Comparison of ENCODE assay signal across 10 mouse cellular contexts in genomic region chr5:148495173-148495572, GRCm38 (mm10). TPM values are rescaled to one million over a fixed set of nuclear protein-coding genes. Genes with fewer than 3 reads are reported as not detected.
DNase-seq lines count a peak whose midpoint lies in the region; ATAC-seq and TF ChIP-seq lines count a peak whose summit lies in the region.
"Had no signal": no experiment of that assay in that cellular context is flagged by ENCODE, and none has a peak within 500 bp of the region (broad histone marks: within the 10 kb centered on the region; RNA-seq: fewer than 3 reads in every experiment).

No protein-coding gene starts in this region.

- ATAC-seq in heart, embryonic 14.5 days (ENCODE audit: insufficient number of reproducible peaks, insufficient read depth, low FRiP score, low read depth): no peak
- ATAC-seq in liver, embryonic 11.5 days (replicated peaks; ENCODE audit: low FRiP score): peak; percentile 65
- ATAC-seq in frontal cortex, adult (ENCODE audit: low TSS enrichment): no peak
- ATAC-seq: Patski had no signal

- peak overlapping the region; percentile 23 for H3K4me2 ChIP-seq in heart, embryonic 14.5 days (ENCODE audit: low read length)
- H3K4me2 ChIP-seq in liver, embryonic 11.5 days: peak overlapping the region; percentile 48

- no peak for DNase-seq in heart, postnatal 25 days (ENCODE audit: low spot score)
- peak; percentile 55 for DNase-seq in WW6 (ENCODE audit: low read depth, low spot score)
- DNase-seq in liver, embryonic 11.5 days (ENCODE audit: low spot score): no peak
- DNase-seq in spleen, adult 2 months (ENCODE audit: low read depth in 1 of 2, low spot score in 2 of 2): peak; percentile 54 to 84
- DNase-seq in gastrocnemius, postnatal 36 days: no peak
- no peak for DNase-seq in gastrocnemius, adult 8-10 months (ENCODE audit: low spot score in 2 of 2)
- DNase-seq: kidney, adult 18-20 months had no signal

- no peak overlapping the region for H3K9ac ChIP-seq in heart, embryonic 14.5 days (ENCODE audit: low read length)
- H3K9ac ChIP-seq in liver, embryonic 11.5 days (ENCODE audit: low read depth, low read length): no peak overlapping the region; the same call in 1 of the 2 replicates

- H3K27ac ChIP-seq in heart, embryonic 14.5 days (replicated peaks in 1 of 2; ENCODE audit: control insufficient read depth in 1 of 2, insufficient read depth in 1 of 2, low read depth in 2 of 2, low read length in 2 of 2): no peak overlapping the region
- H3K27ac ChIP-seq in liver, embryonic 11.5 days (ENCODE audit: low read depth, low read length): no peak overlapping the region
- H3K27ac ChIP-seq in spleen, adult 2 months (ENCODE audit: insufficient read depth, low read length): peak overlapping the region; percentile 45

- peaks cover 11% of the 10 kb centered on the region for H3K9me3 ChIP-seq in heart, embryonic 14.5 days (ENCODE audit: control insufficient read depth, low read length)
- H3K9me3 ChIP-seq in liver, embryonic 11.5 days (ENCODE audit: control insufficient read depth, low read length): 0 out of 2 replicates have a peak, but pooled peaks cover 2% of the 10 kb centered on the region

- peaks cover 4% of the 10 kb centered on the region in 2 experiments; a peak in 2 of 4 replicates for H3K4me1 ChIP-seq in heart, embryonic 14.5 days (ENCODE audit: control insufficient read depth in 2 of 2, insufficient read depth in 2 of 2, low read length in 2 of 2)
- H3K4me1 ChIP-seq in liver, embryonic 11.5 days (replicated peaks; ENCODE audit: control insufficient read depth, insufficient read depth, low read length): peaks cover 3% of the 10 kb centered on the region
- peaks cover 7% of the 10 kb centered on the region for H3K4me1 ChIP-seq in spleen, adult 2 months (ENCODE audit: control insufficient read depth, insufficient read depth, insufficient read length)

- H3K36me3 ChIP-seq in heart, embryonic 14.5 days (ENCODE audit: control insufficient read depth, insufficient read depth, low read length): no peaks in the 10 kb centered on the region
- no peaks in the 10 kb centered on the region for H3K36me3 ChIP-seq in liver, embryonic 11.5 days (ENCODE audit: control insufficient read depth, insufficient read depth, low read length)
- no peaks in the 10 kb centered on the region for H3K36me3 ChIP-seq in spleen, adult 2 months (ENCODE audit: control insufficient read depth, insufficient read depth, low read length)

- H3K4me3 ChIP-seq in heart, embryonic 14.5 days (ENCODE audit: control insufficient read depth in 1 of 2, insufficient read depth in 1 of 2, low read depth in 1 of 2, low read length in 2 of 2): no peak overlapping the region
- no peak overlapping the region for H3K4me3 ChIP-seq in liver, embryonic 11.5 days (ENCODE audit: low read depth, low read length)
- H3K4me3 ChIP-seq in spleen, adult 2 months (ENCODE audit: extremely low read depth, insufficient read depth, insufficient read length): peak overlapping the region; percentile 24; the same call in 1 of the 2 replicates

- TF ChIP-seq CTCF in spleen, adult 2 months (IDR thresholded peaks at IDR 0.05; ENCODE audit: extremely low read depth, insufficient read depth, insufficient read length, insufficient replicate concordance): no peak

- WGBS in heart, embryonic 14.5 days: 26% methylated on average over 10 of the region's 10 CpGs
- WGBS in liver, embryonic 11.5 days: 27% methylated on average over 10 of the region's 10 CpGs
- WGBS in spleen, adult 2 months: 3% methylated on average over 10 of the region's 10 CpGs

- intact Hi-C loops in heart, postnatal 25 days (cut with DNase I): no loop called here
- intact Hi-C loops in gastrocnemius, postnatal 36 days (cut with DNase I): no loop called here

- no peak for TF ChIP-seq POLR2A in spleen, adult 2 months (IDR thresholded peaks at IDR 0.05; ENCODE audit: low read depth, low read length)

- no peaks in the 10 kb centered on the region for H3K27me3 ChIP-seq in heart, embryonic 14.5 days (ENCODE audit: control insufficient read depth, insufficient read depth, low read length)
- H3K27me3 ChIP-seq in liver, embryonic 11.5 days (replicated peaks; ENCODE audit: control insufficient read depth, insufficient read depth, low read length): no peaks in the 10 kb centered on the region
- H3K27me3 ChIP-seq in spleen, adult 2 months (ENCODE audit: control insufficient read depth, insufficient read depth, low read length): no peaks in the 10 kb centered on the region
- H3K27me3 ChIP-seq: Patski had no signal

RNA-seq across cellular contexts. Expression of gene Ubl3, which starts 57.4 kb away (rescaled TPM):
- polyA plus RNA-seq in heart, embryonic 14.5 days (2014; fragmentation: Nextera tagmentation; extraction: Ambion mirVana): 80.2 and 81.3 TPM in 2 replicates
- 10 to 100 TPM; 89.6 to 99.7 TPM for total RNA-seq in heart, postnatal 25 days (2021)
- polyA plus RNA-seq in liver, embryonic 11.5 days (2014; fragmentation: Nextera tagmentation; extraction: Ambion mirVana): 40.1 and 43.1 TPM in 2 replicates
- 47.2 and 57.5 TPM in 2 replicates for polyA plus RNA-seq in spleen, adult 2 months (2012; rRNA removed)
- 100 to 1,000 TPM; 103 to 116 TPM for total RNA-seq in gastrocnemius, postnatal 36 days (2021)
- 100 to 1,000 TPM; 142 to 218 (median 178) TPM for total RNA-seq in gastrocnemius, adult 8-10 months (2022)

Comparison
In these comparisons a context has a peak if more than half of its experiments do, and no peak if none do; other contexts are left out.
1. DNase-seq: peak in WW6 (single experiment) and spleen, adult 2 months (2 of 2); none in heart, postnatal 25 days (single experiment), liver, embryonic 11.5 days (single experiment), gastrocnemius, postnatal 36 days (0 of 2) and gastrocnemius, adult 8-10 months (0 of 2).